In the genomic region with DNA sequence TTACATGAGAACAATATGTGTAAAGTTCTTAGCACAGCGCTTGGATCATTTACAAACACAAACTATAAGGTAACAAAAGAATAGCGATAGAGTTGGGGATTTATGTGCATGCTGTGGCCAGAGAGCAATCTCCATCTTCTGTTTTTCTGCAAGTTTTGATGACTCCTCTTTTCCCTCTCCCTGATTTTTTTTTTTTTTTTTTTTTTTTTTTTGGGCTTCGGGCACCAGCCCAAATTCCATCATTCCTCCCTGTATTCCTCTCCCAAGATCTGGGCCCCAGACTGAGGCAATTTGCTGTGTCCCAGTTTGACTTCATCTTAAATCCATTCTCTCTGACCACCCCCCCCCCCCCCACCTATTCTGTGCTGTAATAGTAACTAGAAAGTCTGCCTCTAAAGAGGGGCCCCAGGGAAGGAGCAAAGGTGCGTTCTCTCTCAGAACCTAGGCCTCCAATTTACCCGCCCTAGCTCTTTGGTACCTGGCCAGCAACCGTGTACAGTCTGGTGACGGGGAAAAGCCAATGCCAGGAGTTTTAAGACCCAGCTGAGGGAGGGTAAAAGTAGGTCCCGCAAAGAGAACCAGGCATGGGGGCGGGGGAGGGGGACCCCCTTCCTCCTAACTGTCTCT, we compare ENCODE assay signal across 8 mouse cellular contexts. TPM values are rescaled to one million over a fixed set of nuclear protein-coding genes. Genes with fewer than 3 reads are reported as not detected.
DNase-seq lines count a peak whose midpoint lies in the region; ATAC-seq and TF ChIP-seq lines count a peak whose summit lies in the region.

No protein-coding gene starts in this region.

- WGBS in lung, adult 2 months, result 5% methylated on average over 9 of the region's 9 CpGs
- 10% methylated on average over 9 of the region's 9 CpGs for WGBS in embryonic facial prominence, embryonic 13.5 days
- WGBS in intestine, embryonic 16.5 days, result 10% methylated on average over 9 of the region's 9 CpGs
- WGBS in neural tube, embryonic 14.5 days, result 18% methylated on average over 9 of the region's 9 CpGs

- peaks cover 19% of the 10 kb centered on the region for H3K4me1 ChIP-seq in lung, adult 2 months (ENCODE audit: control insufficient read depth, insufficient read depth, low read length)
- peaks cover 58% of the 10 kb centered on the region for H3K4me1 ChIP-seq in embryonic facial prominence, embryonic 13.5 days
- H3K4me1 ChIP-seq in intestine, embryonic 16.5 days (ENCODE audit: control insufficient read depth, insufficient read depth, low read length), result peaks cover 41% of the 10 kb centered on the region
- H3K4me1 ChIP-seq in neural tube, embryonic 14.5 days (ENCODE audit: control insufficient read depth, insufficient read depth, low read length), result peaks cover 29% of the 10 kb centered on the region

- H3K27ac ChIP-seq in embryonic facial prominence, embryonic 13.5 days, result peak overlapping the region; percentile 94
- H3K27ac ChIP-seq in intestine, embryonic 16.5 days (ENCODE audit: low read length), result peak overlapping the region; percentile 99
- H3K27ac ChIP-seq in neural tube, embryonic 14.5 days (ENCODE audit: low read depth, low read length), result peak overlapping the region; percentile 80

- TF ChIP-seq CTCF in lung, adult 2 months (IDR thresholded peaks at IDR 0.05; ENCODE audit: insufficient read depth, low read length), result no peak

- DNase-seq in lung, adult 2 months, result no peak
- DNase-seq in lung, postnatal 4 days, result no peak
- no peak for DNase-seq in urinary bladder, postnatal 36 days (ENCODE audit: low spot score in 2 of 2)
- no peak for DNase-seq in kidney, postnatal 25 days

- H3K4me3 ChIP-seq in lung, adult 2 months (replicated peaks; ENCODE audit: extremely low read depth, low read depth, low read length), result peak overlapping the region; percentile 91
- H3K4me3 ChIP-seq in embryonic facial prominence, embryonic 13.5 days, result peak overlapping the region; percentile 67
- peak overlapping the region; percentile 84 for H3K4me3 ChIP-seq in intestine, embryonic 16.5 days (ENCODE audit: low read length)
- H3K4me3 ChIP-seq in neural tube, embryonic 14.5 days (ENCODE audit: low read depth, low read length), result peak overlapping the region; percentile 19

- H3K4me2 ChIP-seq in embryonic facial prominence, embryonic 13.5 days, result peak overlapping the region; percentile 98
- H3K4me2 ChIP-seq in intestine, embryonic 16.5 days (ENCODE audit: low read depth, low read length), result peak overlapping the region; percentile 90
- H3K4me2 ChIP-seq in neural tube, embryonic 14.5 days (ENCODE audit: low read depth, low read length), result peak overlapping the region; percentile 73

- peak; percentile 54; the same call in 1 of the 2 replicates for TF ChIP-seq POLR2A in lung, adult 2 months (IDR thresholded peaks at IDR 0.05; ENCODE audit: borderline replicate concordance, extremely low read depth, low read depth, low read length)

- H3K27me3 ChIP-seq in embryonic facial prominence, embryonic 13.5 days, result no peaks in the 10 kb centered on the region
- H3K27me3 ChIP-seq in intestine, embryonic 16.5 days (replicated peaks; ENCODE audit: control insufficient read depth, insufficient read depth, low read length), result no peaks in the 10 kb centered on the region
- H3K27me3 ChIP-seq in neural tube, embryonic 14.5 days (ENCODE audit: control insufficient read depth, insufficient read depth, low read length), result no peaks in the 10 kb centered on the region

- H3K36me3 ChIP-seq in embryonic facial prominence, embryonic 13.5 days, result peaks cover 26% of the 10 kb centered on the region
- H3K36me3 ChIP-seq in intestine, embryonic 16.5 days (ENCODE audit: control insufficient read depth, insufficient read depth, low read length), result peaks cover 2% of the 10 kb centered on the region
- H3K36me3 ChIP-seq in neural tube, embryonic 14.5 days (ENCODE audit: control insufficient read depth, insufficient read depth, low read length), result peaks cover 12% of the 10 kb centered on the region; the same call in 1 of the 2 replicates

- no peaks in the 10 kb centered on the region for H3K9me3 ChIP-seq in embryonic facial prominence, embryonic 13.5 days
- no peaks in the 10 kb centered on the region for H3K9me3 ChIP-seq in intestine, embryonic 16.5 days (ENCODE audit: control insufficient read depth, low read length)
- H3K9me3 ChIP-seq in neural tube, embryonic 14.5 days (ENCODE audit: control insufficient read depth, low read length), result no peaks in the 10 kb centered on the region

- peak; percentile 22; the same call in 1 of the 2 replicates for ATAC-seq in embryonic facial prominence, embryonic 13.5 days (ENCODE audit: insufficient number of reproducible peaks, insufficient read depth, low FRiP score, low TSS enrichment, low read depth)
- ATAC-seq in intestine, embryonic 16.5 days, result peak; percentile 14
- ATAC-seq in neural tube, embryonic 14.5 days (ENCODE audit: low read depth), result no peak
- no peak for ATAC-seq in megakaryocyte progenitor cell, adult 5-6 weeks (replicated peaks; ENCODE audit: poor library complexity)

- H3K9ac ChIP-seq in embryonic facial prominence, embryonic 13.5 days, result peak overlapping the region; percentile 81
- peak overlapping the region; percentile 89 for H3K9ac ChIP-seq in intestine, embryonic 16.5 days (ENCODE audit: low read depth, low read length)
- peak overlapping the region; percentile 55; the same call in 1 of the 2 replicates for H3K9ac ChIP-seq in neural tube, embryonic 14.5 days (replicated peaks; ENCODE audit: low read depth, low read length)

RNA-seq across cellular contexts. Expression of gene Per1, which starts 1.5 kb away (rescaled TPM):
- polyA plus RNA-seq in lung, adult 2 months (2012; rRNA removed), result 36.8 and 78.5 TPM in 2 replicates
- 11.1 and 11.5 TPM in 2 replicates for polyA plus RNA-seq in embryonic facial prominence, embryonic 13.5 days (2015; fragmentation: Nextera tagmentation; extraction: Ambion mirVana)
- polyA plus RNA-seq in intestine, embryonic 16.5 days (2015; fragmentation: Nextera tagmentation; extraction: Ambion mirVana), result 13.6 and 13.7 TPM in 2 replicates
- polyA plus RNA-seq in neural tube, embryonic 14.5 days (2014; fragmentation: Nextera tagmentation; extraction: Ambion mirVana), result 6.5 and 9.4 TPM in 2 replicates
- 8.3 and 8.8 TPM in 2 replicates for total RNA-seq in megakaryocyte progenitor cell, adult 5-6 weeks (2015)
- total RNA-seq in megakaryocyte progenitor cell, adult 5-6 weeks (2017), result 4.0 and 4.8 TPM in 2 replicates

RNA-seq across cellular contexts. Expression of gene Vamp2, which starts 8.2 kb away (rescaled TPM):
- 120 and 129 TPM in 2 replicates for polyA plus RNA-seq in lung, adult 2 months (2012; rRNA removed)
- 91.5 and 101 TPM in 2 replicates for polyA plus RNA-seq in embryonic facial prominence, embryonic 13.5 days (2015; fragmentation: Nextera tagmentation; extraction: Ambion mirVana)
- 65.8 TPM in 2 replicates for polyA plus RNA-seq in intestine, embryonic 16.5 days (2015; fragmentation: Nextera tagmentation; extraction: Ambion mirVana)
- 337 and 385 TPM in 2 replicates for polyA plus RNA-seq in neural tube, embryonic 14.5 days (2014; fragmentation: Nextera tagmentation; extraction: Ambion mirVana)
- total RNA-seq in megakaryocyte progenitor cell, adult 5-6 weeks (2015), result 36.6 and 41.2 TPM in 2 replicates
- 8.2 and 12.8 TPM in 2 replicates for total RNA-seq in megakaryocyte progenitor cell, adult 5-6 weeks (2017)

RNA-seq across cellular contexts. Expression of gene Hes7, which starts 23.7 kb away (rescaled TPM):
- polyA plus RNA-seq in lung, adult 2 months (2012; rRNA removed), result 0.25 and 0.95 TPM in 2 replicates
- polyA plus RNA-seq in embryonic facial prominence, embryonic 13.5 days (2015; fragmentation: Nextera tagmentation; extraction: Ambion mirVana), result 0.44 and 0.47 TPM in 2 replicates
- 0.29 and 0.33 TPM in 2 replicates for polyA plus RNA-seq in intestine, embryonic 16.5 days (2015; fragmentation: Nextera tagmentation; extraction: Ambion mirVana)
- 0.43 and 0.52 TPM in 2 replicates for polyA plus RNA-seq in neural tube, embryonic 14.5 days (2014; fragmentation: Nextera tagmentation; extraction: Ambion mirVana)
- total RNA-seq in megakaryocyte progenitor cell, adult 5-6 weeks (2015), result not detected in 2 replicates
- total RNA-seq in megakaryocyte progenitor cell, adult 5-6 weeks (2017), result not detected in 2 replicates

RNA-seq across cellular contexts. Expression of gene Tmem107, which starts 25.9 kb away (rescaled TPM):
- polyA plus RNA-seq in lung, adult 2 months (2012; rRNA removed), result 69.8 and 75.7 TPM in 2 replicates
- 47.2 and 48.2 TPM in 2 replicates for polyA plus RNA-seq in embryonic facial prominence, embryonic 13.5 days (2015; fragmentation: Nextera tagmentation; extraction: Ambion mirVana)
- 38.6 and 44.8 TPM in 2 replicates for polyA plus RNA-seq in intestine, embryonic 16.5 days (2015; fragmentation: Nextera tagmentation; extraction: Ambion mirVana)
- polyA plus RNA-seq in neural tube, embryonic 14.5 days (2014; fragmentation: Nextera tagmentation; extraction: Ambion mirVana), result 24.7 and 27.7 TPM in 2 replicates
- 18.6 and 23.4 TPM in 2 replicates for total RNA-seq in megakaryocyte progenitor cell, adult 5-6 weeks (2015)
- 23.9 and 40.6 TPM in 2 replicates for total RNA-seq in megakaryocyte progenitor cell, adult 5-6 weeks (2017)

RNA-seq across cellular contexts. Expression of gene 9130213A22Rik, which starts 25.9 kb away (rescaled TPM):
- polyA plus RNA-seq in lung, adult 2 months (2012; rRNA removed), result 1.1 and 1.2 TPM in 2 replicates
- 0.13 and 0.17 TPM in 2 replicates for polyA plus RNA-seq in embryonic facial prominence, embryonic 13.5 days (2015; fragmentation: Nextera tagmentation; extraction: Ambion mirVana)
- polyA plus RNA-seq in intestine, embryonic 16.5 days (2015; fragmentation: Nextera tagmentation; extraction: Ambion mirVana), result 0.11 and 0.29 TPM in 2 replicates
- 0.33 and 0.48 TPM in 2 replicates for polyA plus RNA-seq in neural tube, embryonic 14.5 days (2014; fragmentation: Nextera tagmentation; extraction: Ambion mirVana)
- not detected in 2 replicates for total RNA-seq in megakaryocyte progenitor cell, adult 5-6 weeks (2015)
- total RNA-seq in megakaryocyte progenitor cell, adult 5-6 weeks (2017), result not detected in 2 replicates

Comparison
In these comparisons a context has a peak if more than half of its experiments do, and no peak if none do; other contexts are left out.
1. H3K4me3 ChIP-seq: peak in every context shown above with its lines; median percentile 91 in lung, adult 2 months; 84 in intestine, embryonic 16.5 days; 67 in embryonic facial prominence, embryonic 13.5 days; 19 in neural tube, embryonic 14.5 days.
2. ATAC-seq: peak in embryonic facial prominence, embryonic 13.5 days (single experiment) and intestine, embryonic 16.5 days (single experiment); none in neural tube, embryonic 14.5 days (single experiment) and megakaryocyte progenitor cell, adult 5-6 weeks (single experiment).
3. Peak in every context shown above with its lines, with median percentiles within 50 percentile points of each other: H3K27ac ChIP-seq, H3K4me2 ChIP-seq and H3K9ac ChIP-seq.